Mouse (Mus musculus): ENCODE data around the gene Fuca2.
A peak's percentile ranks its signal among the peaks of the same experiment; 100 is the strongest.

The Fuca2 gene

DNA sequence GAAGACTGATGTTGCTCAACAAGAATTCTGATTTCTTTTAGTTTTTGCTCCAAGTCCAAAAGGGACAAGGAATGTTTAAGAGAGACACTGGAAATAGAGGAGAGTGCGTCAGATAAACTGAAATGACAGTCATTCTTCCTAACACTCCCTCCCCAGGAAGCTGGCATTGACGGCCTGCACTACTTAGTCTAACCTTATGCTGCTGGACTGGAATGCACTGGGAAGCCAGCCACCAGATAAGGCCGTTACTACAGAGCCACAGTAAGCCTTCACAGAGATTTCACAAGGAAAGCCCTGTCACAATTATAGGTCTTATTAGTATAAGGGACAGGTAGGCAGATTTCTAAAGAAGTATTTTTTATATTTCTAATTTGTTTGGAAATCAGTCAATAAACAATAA, 35.4 kb downstream of the Fuca2 start:
- no peak for DNase-seq

DNA sequence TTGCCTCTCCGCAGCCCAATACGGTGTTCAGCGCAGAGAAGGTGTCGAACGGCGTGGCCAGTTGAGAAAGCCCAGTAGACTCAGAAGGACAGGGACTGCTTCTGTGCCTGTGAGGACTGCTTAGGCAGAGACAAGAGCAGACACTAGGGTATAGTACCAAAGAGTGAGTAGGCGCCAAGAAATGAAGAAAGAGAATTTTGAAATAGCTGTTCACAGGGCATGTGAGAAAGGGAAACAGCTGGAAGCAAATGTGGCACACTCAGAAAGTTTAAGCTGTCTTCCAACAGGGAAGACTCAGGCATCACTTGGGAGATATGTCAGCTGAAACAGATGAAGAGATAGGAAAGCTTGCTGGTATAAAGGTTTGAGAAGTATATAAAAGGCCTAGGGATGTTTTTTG, 37.4 kb downstream of the Fuca2 start:
- no peak for DNase-seq

- DNase-seq: no peak
Observed at GRCm38 (mm10) chr10:13539769-13540333, 40.5 kb downstream of the Fuca2 start.

DNA sequence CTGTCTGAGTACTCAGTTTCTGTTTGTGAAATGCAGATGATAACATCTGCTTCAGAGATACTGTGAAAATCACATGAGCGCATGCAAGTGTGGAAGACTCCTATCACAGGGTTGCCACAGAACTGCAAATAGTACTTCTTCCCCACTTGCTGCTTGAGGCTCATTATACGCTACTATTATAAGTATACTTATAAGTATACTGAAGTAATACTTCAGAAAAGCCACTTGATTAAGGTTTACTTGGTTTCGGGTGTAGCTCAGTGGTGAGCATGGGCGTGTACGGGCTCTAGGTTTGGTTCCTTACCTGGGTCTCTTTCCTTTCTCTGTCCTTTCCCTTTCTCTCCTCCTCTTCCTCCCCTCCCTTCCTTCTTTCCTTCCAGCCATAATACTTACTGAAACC, 42.4 kb downstream of the Fuca2 start:
- DNase-seq: no peak

DNA sequence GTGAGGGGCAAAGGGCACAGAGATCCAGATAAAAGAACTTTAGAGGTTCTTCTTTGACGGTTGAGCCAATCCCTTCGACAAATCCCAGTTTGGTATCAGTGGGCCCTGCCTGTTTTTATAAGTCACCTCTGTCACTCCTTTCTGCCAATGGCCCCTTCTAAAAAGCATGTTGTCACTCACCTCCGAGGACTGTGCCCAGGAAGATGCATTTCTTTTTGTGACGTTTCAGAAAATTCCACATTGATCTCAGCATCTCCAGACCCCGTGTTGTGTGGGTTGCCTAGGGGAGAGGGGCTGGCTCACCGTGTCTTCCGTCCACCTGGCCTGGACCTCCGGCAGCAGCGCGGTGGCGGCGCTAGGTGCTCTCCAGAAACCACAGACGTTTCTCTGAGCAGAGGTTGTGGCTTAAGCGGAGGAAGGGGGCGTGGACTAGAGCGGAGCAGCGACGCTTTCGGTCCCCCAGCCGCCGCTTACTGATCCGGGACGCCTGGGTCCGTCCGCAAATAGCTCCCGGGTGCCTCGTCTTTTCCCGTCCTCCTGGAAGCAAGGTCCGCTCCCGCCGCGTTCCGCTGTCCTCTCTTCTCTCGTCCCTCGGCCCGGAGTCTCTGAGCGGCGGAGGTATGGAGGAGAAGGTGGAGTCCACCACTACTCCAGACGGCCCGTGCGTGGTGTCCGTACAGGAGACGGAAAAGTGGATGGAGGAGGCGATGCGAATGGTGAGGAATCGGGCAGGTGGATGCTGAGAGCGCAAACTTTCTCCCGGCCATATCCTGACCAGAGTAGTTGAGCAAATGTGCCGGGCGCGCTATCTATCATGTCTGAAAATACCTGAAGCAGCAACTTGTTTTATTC, 53.5 kb downstream of the Fuca2 start, which contains the start of the genes Adat2 and Pex3:
Adat2 (plus strand) TSS at position 249 of the 852 bp plus-strand sequence.
Pex3 (minus strand) TSS at position 497 of the 852 bp plus-strand sequence.
- DNase-seq: peak; percentile 89 to 92

- no peak for DNase-seq
Observed at GRCm38 (mm10) chr10:13553498-13553985, 54.2 kb downstream of the Fuca2 start.

DNA sequence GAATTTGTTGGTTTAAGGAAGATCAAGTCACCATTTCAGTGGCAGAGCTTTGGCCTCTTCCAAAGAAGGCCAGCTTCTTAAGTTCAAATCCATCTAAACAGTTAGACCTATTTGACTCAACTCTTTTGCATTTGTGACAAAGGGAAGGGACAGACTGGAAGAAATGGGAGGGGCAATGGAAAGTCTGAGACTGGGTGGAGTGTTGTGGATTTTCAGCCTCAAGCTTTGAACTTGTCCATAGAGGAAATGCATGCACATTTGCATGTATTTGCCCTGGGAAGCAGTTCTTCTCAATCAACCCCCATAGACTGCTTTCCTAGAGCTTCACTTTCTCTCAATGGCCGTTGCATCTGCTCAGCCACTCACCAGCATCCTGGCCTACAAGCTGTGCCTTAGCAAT, 55.0 kb downstream of the Fuca2 start:
- no peak for DNase-seq

DNA sequence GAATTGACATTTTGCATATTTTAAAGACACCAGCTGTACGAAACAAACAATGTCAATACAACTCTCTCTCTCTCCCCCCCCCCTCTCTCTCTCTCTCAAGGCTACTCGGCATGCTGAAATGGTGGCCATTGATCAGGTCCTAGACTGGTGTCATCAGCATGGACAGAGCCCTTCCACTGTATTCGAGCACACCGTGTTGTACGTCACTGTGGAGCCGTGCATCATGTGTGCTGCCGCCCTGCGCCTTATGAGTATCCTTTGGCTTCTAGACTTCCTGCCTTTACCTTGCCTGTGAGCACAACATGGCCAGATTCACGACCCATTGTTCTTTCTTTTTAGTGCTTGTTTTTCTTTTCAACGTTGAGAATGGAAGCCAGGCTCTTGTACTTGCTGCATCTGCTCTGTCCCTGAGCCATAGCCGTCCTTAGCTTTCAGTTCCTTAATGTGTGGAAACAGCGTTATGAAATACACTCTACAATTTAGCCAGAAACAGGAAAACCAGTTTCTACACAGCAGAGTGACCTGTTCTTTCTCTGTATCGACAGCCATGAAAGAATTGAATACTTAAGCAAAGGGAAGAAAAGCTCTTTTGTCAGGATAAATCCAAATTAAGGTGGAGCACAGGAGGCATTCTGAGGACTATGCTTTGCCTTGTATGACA, 60.8 kb downstream of the Fuca2 start:
- DNase-seq: no peak

- peak; percentile 29 to 74 for DNase-seq
Observed at GRCm38 (mm10) chr10:13564364-13565079, 65.2 kb downstream of the Fuca2 start.

GRCm38 (mm10) chr10:13565080-13565448, 65.7 kb downstream of the Fuca2 start:
- DNase-seq: no peak

- no peak for DNase-seq
Observed at GRCm38 (mm10) chr10:13566393-13566792, 67.1 kb downstream of the Fuca2 start.

Data from kidney, postnatal 36 days (tissue).